Mouse (Mus musculus) retina, embryonic 14.5 days (tissue): Measurements from ENCODE around the gene Olfr1370.
A peak's percentile ranks its signal among the peaks of the same experiment; 100 is the strongest.
"Not testable (repeated sequence)": the region's sequence is repeated elsewhere in the genome, so short reads cannot be mapped to it uniquely, and the experiment has no call there.

ENCODE experiments used
- DNase-seq: peaks from one replicate; pipeline ENCODE4 v3.0.0-alpha.2; 2015; ENCODE audit warnings: low spot score

Olfr1370 gene

DNA sequence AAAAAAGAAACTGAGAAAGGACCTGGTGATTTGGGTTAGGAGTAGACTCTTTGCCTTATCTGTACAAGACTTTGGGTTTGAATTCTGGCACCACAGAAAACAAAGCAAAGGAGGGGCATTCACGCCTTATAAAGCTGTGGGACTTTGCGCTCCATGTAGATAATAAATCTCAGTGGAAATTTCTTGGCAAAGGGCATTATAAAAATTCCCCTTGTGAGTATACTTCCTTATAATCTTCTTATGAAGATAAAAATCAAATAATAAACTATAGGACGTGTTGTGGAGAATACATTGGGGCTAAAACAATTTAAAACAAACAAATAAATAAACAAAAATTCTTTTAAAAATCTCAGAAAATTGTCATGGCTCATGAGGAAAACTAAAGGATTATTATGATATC is at the start of gene Olfr1370:
Gene Olfr1370 (minus strand): TSS at position 101 of the 400 bp plus-strand sequence.
- no peak for DNase-seq

- DNase-seq = no peak
Observed at GRCm38 (mm10) chr13:21114121-21114520, 39.4 kb upstream of the Olfr1370 start.

DNA sequence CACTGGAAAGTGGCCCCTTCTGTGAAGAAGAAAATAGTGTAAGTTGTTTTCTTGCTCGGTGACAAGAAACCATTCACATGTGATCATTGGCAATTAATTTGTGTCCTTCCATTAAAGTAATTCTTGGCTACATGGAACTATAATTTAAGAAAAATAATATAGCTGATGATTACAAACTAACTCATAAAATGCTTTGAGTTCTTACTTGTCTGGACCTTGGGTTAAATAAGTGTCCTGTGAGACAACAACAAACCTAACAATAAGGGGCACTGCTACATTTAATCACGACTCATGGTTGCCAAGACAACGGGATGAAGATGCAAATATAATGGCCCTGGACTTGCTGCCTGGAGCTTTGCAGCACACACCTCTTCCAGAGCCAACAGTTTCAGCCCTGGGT is 36.4 kb upstream of the Olfr1370 start, which contains the start of gene Olfr1369-ps1:
Gene Olfr1369-ps1 (plus strand): TSS at position 301 of the 400 bp plus-strand sequence.
- DNase-seq = not testable (repeated sequence)

DNA sequence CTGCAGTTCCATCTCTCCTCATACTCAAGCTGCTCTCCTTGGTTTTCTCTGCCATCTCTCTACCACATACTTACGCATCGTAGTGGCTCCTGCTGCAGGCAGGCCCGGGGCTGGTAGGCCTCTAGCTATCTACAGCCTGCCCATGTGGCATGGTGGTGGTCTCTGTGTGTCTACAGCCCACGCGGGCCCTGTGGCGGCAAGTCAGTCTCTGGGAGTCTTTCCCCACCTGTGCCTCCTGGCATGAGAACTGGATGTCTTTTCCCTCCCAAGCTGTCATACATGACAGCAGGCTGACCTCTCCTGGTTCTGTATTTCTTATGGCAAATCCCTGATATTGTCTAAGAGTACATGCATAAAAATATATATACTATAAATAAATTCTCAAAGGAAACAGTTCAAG is 35.7 kb upstream of the Olfr1370 start:
- no peak for DNase-seq

DNA sequence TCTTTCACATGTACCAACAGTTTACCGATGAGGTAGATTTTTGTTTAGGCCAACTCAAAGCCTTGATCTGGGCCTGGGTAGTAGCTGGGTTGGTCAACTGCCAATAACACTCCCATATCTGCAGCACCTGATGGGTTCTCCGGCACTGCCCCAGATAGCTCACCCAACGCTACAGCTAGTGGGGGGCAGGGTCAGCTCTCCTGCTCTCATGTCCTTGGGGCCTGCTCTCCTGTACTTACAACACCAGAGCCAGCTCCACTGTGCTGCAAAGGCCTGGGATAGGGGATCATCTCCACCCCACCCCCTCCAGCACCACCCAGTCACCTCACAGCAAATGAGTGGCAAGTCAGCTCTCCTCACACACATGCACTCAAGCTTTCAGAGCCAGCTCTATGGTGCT is 35.0 kb upstream of the Olfr1370 start:
- no peak for DNase-seq

GRCm38 (mm10) chr13:21082686-21083085 is 7.9 kb upstream of the Olfr1370 start:
- no peak for DNase-seq

DNA sequence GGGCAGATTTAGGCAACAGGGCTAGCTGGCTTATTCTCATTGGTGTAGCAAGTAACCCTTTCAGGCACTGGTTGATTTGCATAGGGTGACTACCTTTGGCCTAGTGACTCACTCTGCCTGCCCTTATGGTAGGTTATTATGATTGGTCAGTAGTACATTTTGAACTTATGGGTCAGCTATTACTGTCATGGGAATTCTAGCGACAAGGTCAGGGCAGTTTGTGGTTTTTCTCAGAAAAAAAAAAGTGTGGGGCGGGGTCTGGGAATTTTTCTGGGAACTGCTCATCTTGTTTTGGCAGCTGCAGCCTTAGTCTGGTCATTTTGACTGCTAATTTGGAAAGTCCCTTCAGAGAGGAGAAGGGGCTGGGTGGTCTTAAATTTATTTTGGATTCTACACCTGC is 8.7 kb downstream of the Olfr1370 start:
- no peak for DNase-seq

GRCm38 (mm10) chr13:21050118-21050517 is 24.6 kb downstream of the Olfr1370 start:
- DNase-seq = peak; percentile 58

DNA sequence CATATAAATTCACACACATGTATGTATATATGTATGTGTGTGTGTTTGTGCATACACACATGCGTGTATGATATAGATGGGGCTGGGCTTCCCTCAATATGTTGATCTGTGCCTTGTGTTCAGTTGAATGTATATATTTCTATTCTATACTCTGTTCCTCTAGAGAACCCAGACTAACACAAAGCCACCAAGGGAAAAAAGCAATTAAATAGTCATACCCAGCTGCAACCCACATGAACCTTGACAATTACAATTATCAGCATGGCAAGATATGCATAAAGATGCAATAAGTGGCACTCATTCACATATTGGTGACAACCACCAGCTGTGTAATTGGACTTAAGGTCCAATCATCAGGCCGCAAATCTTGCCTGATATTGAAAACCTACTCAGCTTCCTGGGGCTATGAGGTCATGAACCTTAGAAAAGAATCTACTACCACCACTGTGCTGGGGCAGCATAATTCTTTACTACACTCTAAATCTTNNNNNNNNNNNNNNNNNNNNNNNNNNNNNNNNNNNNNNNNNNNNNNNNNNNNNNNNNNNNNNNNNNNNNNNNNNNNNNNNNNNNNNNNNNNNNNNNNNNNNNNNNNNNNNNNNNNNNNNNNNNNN is 34.1 kb downstream of the Olfr1370 start:
- DNase-seq = no peak

DNA sequence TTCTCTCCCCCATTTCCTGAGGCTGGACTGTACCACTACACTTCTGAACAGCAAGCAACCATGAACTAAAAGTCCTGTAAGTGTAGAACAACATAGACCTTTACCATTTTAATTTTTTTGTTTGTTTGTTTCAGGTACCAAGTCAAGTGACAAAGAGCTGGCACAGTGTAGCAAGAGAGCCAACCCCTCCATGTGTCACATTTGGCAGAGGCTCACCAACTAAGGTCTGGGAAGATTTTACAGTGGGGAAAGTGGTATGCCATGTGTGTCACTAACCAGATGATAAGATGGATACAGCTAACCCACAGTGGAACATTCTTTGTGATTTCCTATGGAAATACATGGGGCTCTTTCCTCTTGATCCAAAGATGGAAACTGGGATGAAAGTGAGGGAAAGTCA is 38.8 kb downstream of the Olfr1370 start:
- DNase-seq = no peak

GRCm38 (mm10) chr13:21035011-21035410 is 39.7 kb downstream of the Olfr1370 start:
- DNase-seq = peak; percentile 50

- peak; percentile 60 for DNase-seq
Observed at GRCm38 (mm10) chr13:21033176-21033575, 41.6 kb downstream of the Olfr1370 start.

DNA sequence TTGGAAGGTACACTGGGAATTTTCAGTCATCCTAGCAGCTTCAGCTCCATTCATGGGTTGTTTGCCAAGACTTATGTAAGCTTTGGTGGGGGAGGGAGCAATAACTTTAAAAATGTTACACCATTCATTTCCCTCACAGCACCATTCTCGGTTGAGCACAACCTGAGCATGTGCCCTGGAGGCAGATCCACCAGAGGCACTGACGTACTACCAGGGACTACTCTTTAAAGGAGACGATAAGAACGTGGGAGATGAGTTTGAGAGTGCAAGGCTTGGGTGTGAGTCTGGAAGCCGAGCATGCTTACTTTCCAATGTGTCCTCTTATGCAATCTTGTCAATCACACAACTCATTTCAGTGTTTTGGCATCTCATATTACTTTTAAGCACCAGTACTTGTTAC is 49.9 kb downstream of the Olfr1370 start:
- DNase-seq = no peak
